27 mouse cellular contexts compared by ENCODE assay signal in the genomic region with DNA sequence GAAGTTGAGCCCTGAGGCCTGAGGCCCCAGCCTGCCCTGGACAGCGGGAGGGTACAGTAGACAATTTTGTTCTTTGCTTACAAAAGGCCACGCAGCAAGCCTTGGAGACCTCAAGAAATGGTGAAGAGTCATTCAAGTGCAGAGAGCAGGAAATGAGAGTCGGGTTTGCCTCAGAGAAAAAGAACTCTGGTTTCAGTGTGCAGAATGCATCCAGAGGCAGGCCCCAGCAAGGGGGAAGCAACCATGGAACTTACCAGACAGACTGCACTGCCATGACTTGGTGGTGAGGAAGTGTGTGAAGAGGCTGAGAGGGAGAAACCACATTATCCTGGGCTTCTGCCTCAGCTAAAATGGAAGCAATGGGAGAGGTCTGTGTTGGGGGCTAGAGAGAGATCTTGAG. TPM values are rescaled to one million over a fixed set of nuclear protein-coding genes. Genes with fewer than 3 reads are reported as not detected.
DNase-seq lines count a peak whose midpoint lies in the region; ATAC-seq and TF ChIP-seq lines count a peak whose summit lies in the region.
"Had no signal": no experiment of that assay in that cellular context is flagged by ENCODE, and none has a peak within 500 bp of the region (broad histone marks: within the 10 kb centered on the region; RNA-seq: fewer than 3 reads in every experiment).

No protein-coding gene starts in this region.

- TF ChIP-seq POLR2A in CH12.LX (IDR thresholded peaks at IDR 0.05; ENCODE audit: low read depth, low read length): no peak

- no peak overlapping the region for H3K9ac ChIP-seq in liver, embryonic 12.5 days
- no peak overlapping the region for H3K9ac ChIP-seq in CH12.LX (ENCODE audit: insufficient read depth, low read depth)
- no peak overlapping the region for H3K9ac ChIP-seq in liver, embryonic 15.5 days
- H3K9ac ChIP-seq: forebrain, embryonic 15.5 days; heart, embryonic 12.5 days; limb, embryonic 15.5 days; lung, embryonic 15.5 days; neural tube, embryonic 15.5 days had no signal

- H3K27ac ChIP-seq in liver, embryonic 12.5 days: no peak overlapping the region
- H3K27ac ChIP-seq in CH12.LX (ENCODE audit: insufficient read depth, low read depth): no peak overlapping the region
- 0 out of 2 replicates have a peak overlapping the region, but pooled peaks have one; percentile 24 for H3K27ac ChIP-seq in liver, embryonic 15.5 days (replicated peaks)
- H3K27ac ChIP-seq: forebrain, embryonic 15.5 days; hindbrain, postnatal 0 days; limb, embryonic 15.5 days; lung, embryonic 15.5 days; neural tube, embryonic 15.5 days had no signal

- WGBS in liver, embryonic 12.5 days (ENCODE audit: insufficient replicate concordance): 53% methylated on average over 3 of the region's 3 CpGs
- 48% methylated on average over 3 of the region's 3 CpGs for WGBS in liver, embryonic 15.5 days (ENCODE audit: insufficient replicate concordance)

- DNase-seq in liver (no peak), CH12.LX (ENCODE audit: extremely low read depth) (peak; percentile 31)
- DNase-seq in frontal cortex, postnatal 10 days (ENCODE audit: low spot score in 2 of 2): no peak
- DNase-seq in spleen, postnatal 4 days (ENCODE audit: low spot score in 2 of 2): no peak
- no peak for DNase-seq in layer of hippocampus, adult 8-10 months (ENCODE audit: low spot score in 2 of 2)
- DNase-seq: cerebellum, adult 11-12 months; cerebellum, postnatal 25 days; gastrocnemius, postnatal 10 days; heart, adult 11 months; heart, postnatal 10 days; kidney, postnatal 4 days; layer of hippocampus, adult 9-11 months; left cerebral cortex, postnatal 4 days; lung, postnatal 36 days; right cerebral cortex, postnatal 14 days; thymus, postnatal 4 days had no signal

- no peak overlapping the region for H3K4me3 ChIP-seq in liver, embryonic 12.5 days
- no peak overlapping the region for H3K4me3 ChIP-seq in CH12.LX (replicated peaks in 1 of 3; ENCODE audit: low read depth in 2 of 3, low read length in 2 of 3, poor library complexity in 1 of 3)
- H3K4me3 ChIP-seq in liver, embryonic 15.5 days (replicated peaks): no peak overlapping the region
- H3K4me3 ChIP-seq: forebrain, embryonic 15.5 days; heart, embryonic 12.5 days; limb, embryonic 15.5 days; lung, embryonic 15.5 days; neural tube, embryonic 15.5 days had no signal

- H3K4me1 ChIP-seq in liver, embryonic 12.5 days: peaks cover 47% of the 10 kb centered on the region
- peaks cover 8 to 21% of the 10 kb centered on the region in 2 experiments for H3K4me1 ChIP-seq in CH12.LX (ENCODE audit: control insufficient read depth in 1 of 2, insufficient read depth in 2 of 2)
- H3K4me1 ChIP-seq in liver, embryonic 15.5 days (replicated peaks): peaks cover 44% of the 10 kb centered on the region

- in situ Hi-C loops in CH12.LX (cut with MboI; ENCODE audit: low pct_ligation_motif_present, low pct_unique_long_range_greater_than_20kb, low sequenced_read_pairs): no loop called here

- no peak for TF ChIP-seq CTCF in CH12.LX (conservative IDR thresholded peaks at IDR 0.05 in 1 of 2, IDR thresholded peaks at IDR 0.05 in 1 of 2; ENCODE audit: low read depth in 2 of 2, low read length in 2 of 2)

- dilution Hi-C loops in CH12.LX (cut with MboI; ENCODE audit: extremely low pct_ligation_motif_present, extremely low pct_unique_long_range_greater_than_20kb, low sequenced_read_pairs): no loop called here

- no peak for TF ChIP-seq EP300 in CH12.LX (IDR thresholded peaks at IDR 0.05; ENCODE audit: low read length)

- TF ChIP-seq RAD21 in CH12.LX (IDR thresholded peaks at IDR 0.05; ENCODE audit: low read depth, low read length): no peak

- no peaks in the 10 kb centered on the region for H3K9me3 ChIP-seq in liver, embryonic 12.5 days (replicated peaks)
- no peaks in the 10 kb centered on the region for H3K9me3 ChIP-seq in CH12.LX (replicated peaks; ENCODE audit: low read length)
- H3K9me3 ChIP-seq in liver, embryonic 15.5 days (replicated peaks): no peaks in the 10 kb centered on the region
- H3K9me3 ChIP-seq: forebrain, embryonic 15.5 days; heart, embryonic 12.5 days; limb, embryonic 15.5 days; lung, embryonic 15.5 days; neural tube, embryonic 15.5 days had no signal

- no peak for ATAC-seq in liver, embryonic 12.5 days
- ATAC-seq in liver, embryonic 15.5 days (ENCODE audit: insufficient read depth): no peak
- 0 out of 2 replicates have a peak, but pooled peaks have one; percentile 37 for ATAC-seq in neutrophil, adult 5-6 weeks (ENCODE audit: extremely low read depth, insufficient number of reproducible peaks, low FRiP score, poor library complexity, severe bottlenecking)
- ATAC-seq: CD4-positive, CD25-positive, alpha-beta regulatory T cell, adult 4 months; forebrain, embryonic 15.5 days; hindbrain, postnatal 0 days had no signal

- H3K36me3 ChIP-seq in liver, embryonic 12.5 days: peaks cover 26% of the 10 kb centered on the region
- H3K36me3 ChIP-seq in CH12.LX (replicated peaks in 1 of 2; ENCODE audit: control insufficient read depth in 1 of 2, insufficient read depth in 1 of 2, low read length in 1 of 2): no peaks in the 10 kb centered on the region
- H3K36me3 ChIP-seq in liver, embryonic 15.5 days (replicated peaks): peaks cover 37% of the 10 kb centered on the region
- H3K36me3 ChIP-seq: forebrain, embryonic 15.5 days; heart, embryonic 12.5 days; neural tube, embryonic 15.5 days had no signal

- peak overlapping the region; percentile 87 for H3K4me2 ChIP-seq in liver, embryonic 12.5 days
- no peak overlapping the region for H3K4me2 ChIP-seq in CH12.LX (ENCODE audit: insufficient read depth, low read depth, poor library complexity, severe bottlenecking)
- peak overlapping the region; percentile 91 for H3K4me2 ChIP-seq in liver, embryonic 15.5 days
- H3K4me2 ChIP-seq: forebrain, embryonic 15.5 days; heart, embryonic 12.5 days; limb, embryonic 15.5 days; lung, embryonic 15.5 days; midbrain, embryonic 11.5 days; neural tube, embryonic 15.5 days had no signal

- H3K27me3 ChIP-seq in liver, embryonic 12.5 days (replicated peaks): no peaks in the 10 kb centered on the region
- H3K27me3 ChIP-seq in CH12.LX (replicated peaks): no peaks in the 10 kb centered on the region
- no peaks in the 10 kb centered on the region for H3K27me3 ChIP-seq in liver, embryonic 15.5 days
- H3K27me3 ChIP-seq: forebrain, embryonic 15.5 days; heart, embryonic 12.5 days; limb, embryonic 15.5 days; lung, embryonic 15.5 days had no signal

- H3K79me2 ChIP-seq in CH12.LX (replicated peaks; ENCODE audit: control insufficient read depth, extremely low read depth, insufficient read depth, poor library complexity, severe bottlenecking): no peaks in the 10 kb centered on the region

TF ChIP-seq in CH12.LX, 34 proteins besides CTCF, POLR2A, EP300 and RAD21 (continues in another document):
- TF ChIP-seq RCOR1 (conservative IDR thresholded peaks at IDR 0.05; ENCODE audit: low read depth, low read length) (no peak), ELF1 (IDR thresholded peaks at IDR 0.05; ENCODE audit: low read depth, low read length) (no peak), ZMIZ1 (IDR thresholded peaks at IDR 0.05; ENCODE audit: low read depth, low read length) (no peak), SMC3 (IDR thresholded peaks at IDR 0.05; ENCODE audit: low read depth, low read length) (no peak), HCFC1 (IDR thresholded peaks at IDR 0.05; ENCODE audit: low read depth, low read length) (no peak), MAX (IDR thresholded peaks at IDR 0.05; ENCODE audit: low read length) (no peak), POLR2AphosphoS2 (IDR thresholded peaks at IDR 0.05; ENCODE audit: low read depth, low read length) (no peak), BHLHE40 (IDR thresholded peaks at IDR 0.05; ENCODE audit: low read depth, low read length) (no peak), USF2 (conservative IDR thresholded peaks at IDR 0.05; ENCODE audit: low read depth, low read length) (no peak), MAZ (IDR thresholded peaks at IDR 0.05; ENCODE audit: low read depth, low read length) (no peak), CHD2 (IDR thresholded peaks at IDR 0.05; ENCODE audit: low read length) (no peak), MEF2A (IDR thresholded peaks at IDR 0.05; ENCODE audit: borderline replicate concordance, low read depth, low read length) (no peak), SIN3A (IDR thresholded peaks at IDR 0.05; ENCODE audit: low read length) (no peak)

RNA-seq across cellular contexts. Expression of gene Kctd14, which starts 4.5 kb away (rescaled TPM):
- polyA plus RNA-seq in liver, embryonic 12.5 days (2016; fragmentation: Nextera tagmentation; extraction: Ambion mirVana): 9.8 and 9.9 TPM in 2 replicates
- 0.38 and 0.71 TPM in 2 replicates for total RNA-seq in CH12.LX (2012; rRNA removed)
- total RNA-seq in CH12.LX (2014; rRNA removed): not detected in 2 replicates
- 0.17 and 0.22 TPM in 2 replicates for polyA plus RNA-seq in CH12.LX (2012; ENCODE audit: insufficient read length, low read depth)
- polyA plus RNA-seq in liver, embryonic 15.5 days (2015; fragmentation: Nextera tagmentation; extraction: Ambion mirVana): 9.3 and 12.0 TPM in 2 replicates
- 7.1 and 9.7 TPM in 2 replicates for total RNA-seq in neutrophil, adult 5-6 weeks (2017)
- total RNA-seq in layer of hippocampus, adult 8-10 months (2022): 1 to 10 TPM; 4.1 to 6.4 (median 5.6) TPM

RNA-seq across cellular contexts. Expression of gene Ints4, which starts 25.2 kb away (rescaled TPM):
- 32.2 and 33.4 TPM in 2 replicates for polyA plus RNA-seq in liver, embryonic 12.5 days (2016; fragmentation: Nextera tagmentation; extraction: Ambion mirVana)
- total RNA-seq in CH12.LX (2012; rRNA removed): 46.6 and 51.8 TPM in 2 replicates
- 58.0 and 77.2 TPM in 2 replicates for total RNA-seq in CH12.LX (2014; rRNA removed)
- polyA plus RNA-seq in CH12.LX (2012; ENCODE audit: insufficient read length, low read depth): 67.7 and 67.9 TPM in 2 replicates
- polyA plus RNA-seq in liver, embryonic 15.5 days (2015; fragmentation: Nextera tagmentation; extraction: Ambion mirVana): 18.4 and 19.8 TPM in 2 replicates
- 68.8 and 73.8 TPM in 2 replicates for total RNA-seq in neutrophil, adult 5-6 weeks (2017)
- 10 to 100 TPM; 32.3 to 42.5 (median 35.7) TPM for total RNA-seq in layer of hippocampus, adult 8-10 months (2022)

RNA-seq across cellular contexts. Expression of gene Thrsp, which starts 38.0 kb away (rescaled TPM):
- polyA plus RNA-seq in liver, embryonic 12.5 days (2016; fragmentation: Nextera tagmentation; extraction: Ambion mirVana): 0.13 TPM in 1 of 2 replicates, not detected in the other
- total RNA-seq in CH12.LX (2012; rRNA removed): not detected in 2 replicates
- not detected in 2 replicates for total RNA-seq in CH12.LX (2014; rRNA removed)
- not detected in 2 replicates for polyA plus RNA-seq in CH12.LX (2012; ENCODE audit: insufficient read length, low read depth)
- 0.32 and 0.68 TPM in 2 replicates for polyA plus RNA-seq in liver, embryonic 15.5 days (2015; fragmentation: Nextera tagmentation; extraction: Ambion mirVana)
- not detected in 2 replicates for total RNA-seq in neutrophil, adult 5-6 weeks (2017)
- total RNA-seq in layer of hippocampus, adult 8-10 months (2022): 10 to 100 TPM; 28.4 to 62.4 (median 39.8) TPM
- polyA plus RNA-seq: midbrain, embryonic 11.5 days had no signal

RNA-seq across cellular contexts. Expression of gene Ndufc2, which starts 55.8 kb away (rescaled TPM):
- polyA plus RNA-seq in liver, embryonic 12.5 days (2016; fragmentation: Nextera tagmentation; extraction: Ambion mirVana): 249 and 261 TPM in 2 replicates
- 202 and 217 TPM in 2 replicates for total RNA-seq in CH12.LX (2012; rRNA removed)
- 349 and 352 TPM in 2 replicates for total RNA-seq in CH12.LX (2014; rRNA removed)
- 277 and 352 TPM in 2 replicates for polyA plus RNA-seq in CH12.LX (2012; ENCODE audit: insufficient read length, low read depth)
- 132 and 164 TPM in 2 replicates for polyA plus RNA-seq in liver, embryonic 15.5 days (2015; fragmentation: Nextera tagmentation; extraction: Ambion mirVana)
- total RNA-seq in neutrophil, adult 5-6 weeks (2017): 31.3 and 32.9 TPM in 2 replicates
- total RNA-seq in layer of hippocampus, adult 8-10 months (2022): 100 to 1,000 TPM; 195 to 233 (median 212) TPM

Comparison
In these comparisons a context has a peak if more than half of its experiments do, and no peak if none do; other contexts are left out.
1. RNA of gene Thrsp, which starts 38.0 kb away (total RNA-seq): 28.4 to 62.4 TPM in layer of hippocampus, adult 8-10 months; not detected in CH12.LX and not detected in neutrophil, adult 5-6 weeks; every median in the first group is over 10 times any median in the second.